Mouse (Mus musculus): ENCODE measurements around the gene Tas2r104. TPM values are rescaled to one million over a fixed set of nuclear protein-coding genes. Genes with fewer than 3 reads are reported as not detected.

The Tas2r104 gene
- polyA plus RNA-seq (2015; fragmentation: Nextera tagmentation; extraction: Ambion mirVana), result not detected in 2 replicates

DNA sequence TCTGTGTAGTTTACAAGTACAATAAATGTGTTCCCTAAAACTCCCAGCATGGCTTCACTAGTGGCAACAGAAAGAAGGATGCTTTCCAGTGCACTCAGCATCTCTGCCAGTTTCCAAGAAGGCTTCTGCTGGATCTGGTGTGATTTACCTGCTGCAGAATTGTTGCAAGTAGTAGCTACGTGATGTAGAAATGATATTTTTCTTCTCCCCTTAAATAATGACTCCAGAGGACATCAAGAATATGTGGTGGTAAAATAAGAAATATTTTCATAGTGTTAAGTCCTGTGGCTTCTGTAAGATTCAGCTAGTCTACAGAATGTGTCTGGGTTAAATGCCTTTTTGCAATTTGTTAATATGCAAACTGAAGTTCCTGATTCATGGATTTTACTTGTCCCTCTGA lies at the start of gene Tas2r104:
Gene Tas2r104 (minus strand): TSS at position 101 of the 400 bp plus-strand sequence.

GRCm38 (mm10) chr6:131689963-131690362 lies 4.4 kb upstream of the Tas2r104 start, which contains the start of gene Tas2r114:
Gene Tas2r114, minus strand, starts transcription at chr6:131690063.

GRCm38 (mm10) chr6:131687395-131687794 lies 1.9 kb upstream of the Tas2r104 start, which contains the start of gene Tas2r105:
Gene Tas2r105, minus strand, starts transcription at chr6:131687495.

GRCm38 (mm10) chr6:131678786-131679185 lies 6.8 kb downstream of the Tas2r104 start, which contains the start of gene Tas2r106:
Gene Tas2r106, minus strand, starts transcription at chr6:131678886.

GRCm38 (mm10) chr6:131660049-131660448 lies 25.5 kb downstream of the Tas2r104 start, which contains the start of gene Tas2r107:
Gene Tas2r107, minus strand, starts transcription at chr6:131660149.

Other genes with a start within 250 kb of the Tas2r104 start
- not detected in 2 replicates for gene 5430401F13Rik, start 199.3 kb downstream of the Tas2r104 start, polyA plus RNA-seq (2015; fragmentation: Nextera tagmentation; extraction: Ambion mirVana)
- gene Gm6619, start 199.3 kb downstream of the Tas2r104 start, polyA plus RNA-seq (2015; fragmentation: Nextera tagmentation; extraction: Ambion mirVana), result not detected in 2 replicates
- not detected in 2 replicates for gene Tas2r130, start 54.8 kb downstream of the Tas2r104 start, polyA plus RNA-seq (2015; fragmentation: Nextera tagmentation; extraction: Ambion mirVana)
- gene Tas2r107, start 25.6 kb downstream of the Tas2r104 start, polyA plus RNA-seq (2015; fragmentation: Nextera tagmentation; extraction: Ambion mirVana), result not detected in 2 replicates
- gene Tas2r106, start 6.9 kb downstream of the Tas2r104 start, polyA plus RNA-seq (2015; fragmentation: Nextera tagmentation; extraction: Ambion mirVana), result not detected in 2 replicates
- gene Tas2r105, start 1.8 kb upstream of the Tas2r104 start, polyA plus RNA-seq (2015; fragmentation: Nextera tagmentation; extraction: Ambion mirVana), result not detected in 2 replicates
- not detected in 2 replicates for gene Tas2r114, start 4.3 kb upstream of the Tas2r104 start, polyA plus RNA-seq (2015; fragmentation: Nextera tagmentation; extraction: Ambion mirVana)

All from urinary bladder, postnatal 0 days (tissue).